Comparison of ENCODE assay signal across 9 mouse cellular contexts in genomic region chr10:24080166-24080565, GRCm38 (mm10). TPM values are rescaled to one million over a fixed set of nuclear protein-coding genes. Genes with fewer than 3 reads are reported as not detected.
DNase-seq lines count a peak whose midpoint lies in the region; ATAC-seq and TF ChIP-seq lines count a peak whose summit lies in the region.
"Had no signal": no experiment of that assay in that cellular context is flagged by ENCODE, and none has a peak within 500 bp of the region (broad histone marks: within the 10 kb centered on the region; RNA-seq: fewer than 3 reads in every experiment).

No protein-coding gene starts in this region.

- no peak overlapping the region for H3K4me2 ChIP-seq in kidney, embryonic 16.5 days (replicated peaks; ENCODE audit: low read depth, low read length)
- no peak overlapping the region for H3K4me2 ChIP-seq in forebrain, embryonic 16.5 days (ENCODE audit: low read length)
- H3K4me2 ChIP-seq: embryonic facial prominence, embryonic 15.5 days had no signal

- H3K4me3 ChIP-seq in kidney, adult 2 months (ENCODE audit: insufficient read depth, low read depth, low read length) = no peak overlapping the region
- no peak overlapping the region for H3K4me3 ChIP-seq in kidney, embryonic 16.5 days (ENCODE audit: low read length)
- H3K4me3 ChIP-seq in forebrain, embryonic 16.5 days (replicated peaks; ENCODE audit: low read length) = no peak overlapping the region
- H3K4me3 ChIP-seq: embryonic facial prominence, embryonic 15.5 days had no signal

- no peaks in the 10 kb centered on the region for H3K9me3 ChIP-seq in kidney, embryonic 16.5 days (ENCODE audit: low read length)
- H3K9me3 ChIP-seq in forebrain, embryonic 16.5 days (ENCODE audit: control insufficient read depth, low read length) = no peaks in the 10 kb centered on the region
- H3K9me3 ChIP-seq: embryonic facial prominence, embryonic 15.5 days had no signal

- WGBS in kidney, adult 2 months = 36% methylated on average over 3 of the region's 3 CpGs
- WGBS in kidney, embryonic 16.5 days = 33% methylated on average over 3 of the region's 3 CpGs
- 50% methylated on average over 3 of the region's 3 CpGs for WGBS in forebrain, embryonic 16.5 days

- no peak for ATAC-seq in kidney, embryonic 16.5 days (ENCODE audit: low FRiP score, low TSS enrichment)
- peak; percentile 67; the same call in 1 of the 2 replicates for ATAC-seq in forebrain, embryonic 16.5 days
- peak; percentile 91 for ATAC-seq in megakaryocyte-erythroid progenitor cell, adult 5-6 weeks (replicated peaks; ENCODE audit: low FRiP score, low TSS enrichment, poor library complexity, severe bottlenecking)
- no peak for ATAC-seq in erythroblast, adult 5-6 weeks (replicated peaks; ENCODE audit: low FRiP score, poor library complexity, severe bottlenecking)

- no peaks in the 10 kb centered on the region for H3K36me3 ChIP-seq in kidney, adult 2 months (ENCODE audit: control insufficient read depth, insufficient read depth, low read length)
- no peaks in the 10 kb centered on the region for H3K36me3 ChIP-seq in kidney, embryonic 16.5 days (ENCODE audit: insufficient read depth, low read length)
- H3K36me3 ChIP-seq in forebrain, embryonic 16.5 days (ENCODE audit: control insufficient read depth, insufficient read depth) = no peaks in the 10 kb centered on the region
- H3K36me3 ChIP-seq: embryonic facial prominence, embryonic 15.5 days had no signal

- TF ChIP-seq POLR2A in kidney, adult 2 months (IDR thresholded peaks at IDR 0.05; ENCODE audit: low read depth, low read length) = no peak

- no peaks in the 10 kb centered on the region for H3K27me3 ChIP-seq in kidney, adult 2 months (replicated peaks; ENCODE audit: control insufficient read depth, insufficient read depth, low read length)
- H3K27me3 ChIP-seq in kidney, embryonic 16.5 days (ENCODE audit: insufficient read depth, low read length) = no peaks in the 10 kb centered on the region
- no peaks in the 10 kb centered on the region for H3K27me3 ChIP-seq in forebrain, embryonic 16.5 days (replicated peaks; ENCODE audit: control insufficient read depth, insufficient read depth, low read length)
- H3K27me3 ChIP-seq: embryonic facial prominence, embryonic 15.5 days had no signal

- peak; percentile 45 for DNase-seq in kidney, adult 2 months
- peak; percentile 18 for DNase-seq in MN1 (ENCODE audit: low spot score)
- peak; percentile 39 for DNase-seq in c-Kit-positive CD71-positive TER-119-negative erythroid progenitor cells, embryonic 14.5 days (ENCODE audit: low read depth)
- peak; percentile 11 for DNase-seq in layer of hippocampus, adult 9-11 months

- H3K9ac ChIP-seq in kidney, embryonic 16.5 days (replicated peaks; ENCODE audit: low read length) = no peak overlapping the region
- no peak overlapping the region for H3K9ac ChIP-seq in forebrain, embryonic 16.5 days (replicated peaks; ENCODE audit: low read depth, low read length)
- H3K9ac ChIP-seq: embryonic facial prominence, embryonic 15.5 days had no signal

- no peak overlapping the region for H3K27ac ChIP-seq in kidney, adult 2 months (ENCODE audit: insufficient read depth, low read depth, low read length)
- no peak overlapping the region for H3K27ac ChIP-seq in kidney, embryonic 16.5 days (ENCODE audit: low read length)
- no peak overlapping the region for H3K27ac ChIP-seq in forebrain, embryonic 16.5 days (ENCODE audit: low read length)
- H3K27ac ChIP-seq: embryonic facial prominence, embryonic 15.5 days had no signal

- H3K4me1 ChIP-seq in kidney, adult 2 months (ENCODE audit: control insufficient read depth, insufficient read depth, low read length) = no peaks in the 10 kb centered on the region
- H3K4me1 ChIP-seq in kidney, embryonic 16.5 days (ENCODE audit: insufficient read depth, low read length) = no peaks in the 10 kb centered on the region
- H3K4me1 ChIP-seq in forebrain, embryonic 16.5 days (replicated peaks; ENCODE audit: control insufficient read depth, insufficient read depth, low read length) = no peaks in the 10 kb centered on the region
- H3K4me1 ChIP-seq: embryonic facial prominence, embryonic 15.5 days had no signal

- peak; percentile 66 for TF ChIP-seq CTCF in kidney, adult 2 months (conservative IDR thresholded peaks at IDR 0.05; ENCODE audit: insufficient read depth, insufficient read length, low read depth, low read length)

RNA-seq across cellular contexts. Expression of gene Taar8a, which starts 3.9 kb away (rescaled TPM):
- polyA plus RNA-seq in kidney, adult 2 months (2012; rRNA removed) = not detected in 2 replicates
- not detected in 2 replicates for polyA plus RNA-seq in kidney, embryonic 16.5 days (2015; fragmentation: Nextera tagmentation; extraction: Ambion mirVana)
- polyA plus RNA-seq in forebrain, embryonic 16.5 days (2015; fragmentation: Nextera tagmentation; extraction: Ambion mirVana) = not detected in 2 replicates
- total RNA-seq in megakaryocyte-erythroid progenitor cell, adult 5-6 weeks (2014; fragmentation: Nextera tagmentation) = not detected in 2 replicates
- not detected in 2 replicates for total RNA-seq in megakaryocyte-erythroid progenitor cell, adult 5-6 weeks (2017)
- not detected in 2 replicates for total RNA-seq in erythroblast, adult 5-6 weeks (2015; ENCODE audit: low replicate concordance)
- total RNA-seq in erythroblast, adult 5-6 weeks (2017; ENCODE audit: low replicate concordance) = not detected in 2 replicates
- polyA plus RNA-seq: embryonic facial prominence, embryonic 15.5 days had no signal

RNA-seq across cellular contexts. Expression of gene Taar8b, which starts 11.9 kb away (rescaled TPM):
- polyA plus RNA-seq in kidney, adult 2 months (2012; rRNA removed) = not detected in 2 replicates
- polyA plus RNA-seq in kidney, embryonic 16.5 days (2015; fragmentation: Nextera tagmentation; extraction: Ambion mirVana) = not detected in 2 replicates
- polyA plus RNA-seq in forebrain, embryonic 16.5 days (2015; fragmentation: Nextera tagmentation; extraction: Ambion mirVana) = not detected in 2 replicates
- not detected in 2 replicates for total RNA-seq in megakaryocyte-erythroid progenitor cell, adult 5-6 weeks (2014; fragmentation: Nextera tagmentation)
- not detected in 2 replicates for total RNA-seq in megakaryocyte-erythroid progenitor cell, adult 5-6 weeks (2017)
- total RNA-seq in erythroblast, adult 5-6 weeks (2015; ENCODE audit: low replicate concordance) = not detected in 2 replicates
- not detected in 2 replicates for total RNA-seq in erythroblast, adult 5-6 weeks (2017; ENCODE audit: low replicate concordance)
- polyA plus RNA-seq: embryonic facial prominence, embryonic 15.5 days had no signal

RNA-seq across cellular contexts. Expression of gene Taar8c, which starts 21.5 kb away (rescaled TPM):
- not detected in 2 replicates for polyA plus RNA-seq in kidney, adult 2 months (2012; rRNA removed)
- not detected in 2 replicates for polyA plus RNA-seq in kidney, embryonic 16.5 days (2015; fragmentation: Nextera tagmentation; extraction: Ambion mirVana)
- not detected in 2 replicates for polyA plus RNA-seq in forebrain, embryonic 16.5 days (2015; fragmentation: Nextera tagmentation; extraction: Ambion mirVana)
- total RNA-seq in megakaryocyte-erythroid progenitor cell, adult 5-6 weeks (2014; fragmentation: Nextera tagmentation) = not detected in 2 replicates
- not detected in 2 replicates for total RNA-seq in megakaryocyte-erythroid progenitor cell, adult 5-6 weeks (2017)
- total RNA-seq in erythroblast, adult 5-6 weeks (2015; ENCODE audit: low replicate concordance) = not detected in 2 replicates
- total RNA-seq in erythroblast, adult 5-6 weeks (2017; ENCODE audit: low replicate concordance) = not detected in 2 replicates
- polyA plus RNA-seq: embryonic facial prominence, embryonic 15.5 days had no signal

RNA-seq across cellular contexts. Expression of gene Taar9, which starts 29.2 kb away (rescaled TPM):
- not detected in 2 replicates for polyA plus RNA-seq in kidney, adult 2 months (2012; rRNA removed)
- not detected in 2 replicates for polyA plus RNA-seq in kidney, embryonic 16.5 days (2015; fragmentation: Nextera tagmentation; extraction: Ambion mirVana)
- not detected in 2 replicates for polyA plus RNA-seq in forebrain, embryonic 16.5 days (2015; fragmentation: Nextera tagmentation; extraction: Ambion mirVana)
- total RNA-seq in megakaryocyte-erythroid progenitor cell, adult 5-6 weeks (2014; fragmentation: Nextera tagmentation) = not detected in 2 replicates
- not detected in 2 replicates for total RNA-seq in megakaryocyte-erythroid progenitor cell, adult 5-6 weeks (2017)
- not detected in 2 replicates for total RNA-seq in erythroblast, adult 5-6 weeks (2015; ENCODE audit: low replicate concordance)
- not detected in 2 replicates for total RNA-seq in erythroblast, adult 5-6 weeks (2017; ENCODE audit: low replicate concordance)
- polyA plus RNA-seq: embryonic facial prominence, embryonic 15.5 days had no signal

RNA-seq across cellular contexts. Expression of gene Taar7f, which starts 30.9 kb away (rescaled TPM):
- polyA plus RNA-seq in kidney, adult 2 months (2012; rRNA removed) = not detected in 2 replicates
- polyA plus RNA-seq in kidney, embryonic 16.5 days (2015; fragmentation: Nextera tagmentation; extraction: Ambion mirVana) = not detected in 2 replicates
- not detected in 2 replicates for polyA plus RNA-seq in forebrain, embryonic 16.5 days (2015; fragmentation: Nextera tagmentation; extraction: Ambion mirVana)
- not detected in 2 replicates for total RNA-seq in megakaryocyte-erythroid progenitor cell, adult 5-6 weeks (2014; fragmentation: Nextera tagmentation)
- total RNA-seq in megakaryocyte-erythroid progenitor cell, adult 5-6 weeks (2017) = not detected in 2 replicates
- not detected in 2 replicates for total RNA-seq in erythroblast, adult 5-6 weeks (2015; ENCODE audit: low replicate concordance)
- total RNA-seq in erythroblast, adult 5-6 weeks (2017; ENCODE audit: low replicate concordance) = not detected in 2 replicates
- polyA plus RNA-seq: embryonic facial prominence, embryonic 15.5 days had no signal

Comparison
In these comparisons a context has a peak if more than half of its experiments do, and no peak if none do; other contexts are left out.
1. ATAC-seq: peak in forebrain, embryonic 16.5 days (single experiment) and megakaryocyte-erythroid progenitor cell, adult 5-6 weeks (single experiment); none in kidney, embryonic 16.5 days (single experiment) and erythroblast, adult 5-6 weeks (single experiment).
2. Peak in every context shown above with its lines, with median percentiles within 50 percentile points of each other: DNase-seq.